Mouse (Mus musculus): ENCODE data around the gene Creg1. TPM values are rescaled to one million over a fixed set of nuclear protein-coding genes. Genes with fewer than 3 reads are reported as not detected.

The Creg1 gene
- total RNA-seq, 2 experiments from 2014 or later: 96.7 to 284 TPM

- peak; percentile 30 for ATAC-seq (replicated peaks; ENCODE audit: poor library complexity)
These were observed 17.9 kb downstream of the Creg1 start for GRCm38 (mm10) chr1:165781426-165781825.

- ATAC-seq (replicated peaks; ENCODE audit: poor library complexity): no peak
These were observed 18.4 kb downstream of the Creg1 start for GRCm38 (mm10) chr1:165781911-165782310.

DNA sequence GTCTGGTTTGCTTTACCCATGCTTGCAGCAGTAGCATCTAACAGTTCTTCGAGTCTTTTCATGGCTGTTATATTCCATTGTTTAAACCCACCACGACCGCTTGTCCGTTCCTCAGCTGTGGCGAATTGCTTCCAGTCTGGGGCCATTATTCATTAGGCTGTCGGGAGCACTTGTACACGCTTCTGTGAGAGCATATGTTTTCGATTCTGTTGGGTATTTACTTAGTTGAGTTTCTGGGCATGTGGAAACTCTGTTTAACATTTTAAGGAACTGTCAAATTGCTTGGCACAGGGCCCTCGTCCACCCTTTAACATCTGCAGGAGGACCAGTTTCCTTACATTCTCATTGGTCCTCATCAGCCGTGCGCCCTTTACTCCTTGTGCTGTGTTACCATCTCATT is 22.8 kb downstream of the Creg1 start:
- ATAC-seq (replicated peaks; ENCODE audit: poor library complexity): no peak

GRCm38 (mm10) chr1:165788511-165788910 is 25.0 kb downstream of the Creg1 start, which contains the start of gene Cd247:
Gene Cd247 (plus strand): TSS chr1:165788681.
- ATAC-seq (replicated peaks; ENCODE audit: poor library complexity): no peak

- ATAC-seq (replicated peaks; ENCODE audit: poor library complexity): no peak
These were observed 25.6 kb downstream of the Creg1 start for GRCm38 (mm10) chr1:165789066-165789660.

DNA sequence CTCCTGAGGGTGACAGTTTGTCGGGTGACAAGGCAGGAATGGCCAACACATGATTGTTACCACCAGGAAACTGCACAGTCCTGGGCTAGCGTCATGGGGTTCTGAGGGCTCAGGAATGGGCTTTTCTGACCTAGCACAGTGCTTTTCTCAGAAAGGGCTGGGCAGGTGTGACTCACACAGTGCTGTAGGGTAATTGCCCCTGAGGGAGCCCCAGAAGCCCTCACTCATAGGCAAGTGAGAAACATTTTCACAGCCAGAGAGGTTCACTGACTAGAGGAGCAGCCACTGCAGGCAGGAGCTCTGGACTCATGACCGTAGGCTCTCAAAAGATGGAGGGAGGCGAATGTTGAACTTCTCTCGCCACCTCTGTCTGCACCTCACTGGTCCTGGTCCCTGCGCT is 26.4 kb downstream of the Creg1 start:
- ATAC-seq (replicated peaks; ENCODE audit: poor library complexity): no peak

GRCm38 (mm10) chr1:165790461-165791210 is 27.1 kb downstream of the Creg1 start:
- ATAC-seq (replicated peaks; ENCODE audit: poor library complexity): no peak

DNA sequence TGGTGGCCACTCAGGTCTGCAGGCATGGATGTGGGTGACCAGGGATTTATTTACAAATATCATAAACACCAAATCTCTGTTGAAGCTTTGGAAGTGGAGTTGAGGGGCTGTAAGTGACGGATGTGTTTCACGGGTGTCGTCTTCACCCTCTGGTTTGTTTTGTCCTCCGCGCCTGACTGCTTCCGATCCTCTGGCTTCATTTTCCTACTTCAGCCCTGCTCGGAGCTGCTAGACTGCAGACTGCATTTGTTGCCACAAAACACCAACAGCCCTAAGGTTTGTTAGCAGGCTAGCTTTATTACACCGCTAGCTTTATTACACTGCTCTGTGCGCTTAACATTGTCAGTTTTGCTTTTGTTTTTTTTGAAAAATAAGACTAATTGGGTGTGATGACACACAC is 27.9 kb downstream of the Creg1 start:
- ATAC-seq (replicated peaks; ENCODE audit: poor library complexity): no peak

GRCm38 (mm10) chr1:165801709-165802310 is 38.3 kb downstream of the Creg1 start:
- no peak for ATAC-seq (replicated peaks; ENCODE audit: poor library complexity)

DNA sequence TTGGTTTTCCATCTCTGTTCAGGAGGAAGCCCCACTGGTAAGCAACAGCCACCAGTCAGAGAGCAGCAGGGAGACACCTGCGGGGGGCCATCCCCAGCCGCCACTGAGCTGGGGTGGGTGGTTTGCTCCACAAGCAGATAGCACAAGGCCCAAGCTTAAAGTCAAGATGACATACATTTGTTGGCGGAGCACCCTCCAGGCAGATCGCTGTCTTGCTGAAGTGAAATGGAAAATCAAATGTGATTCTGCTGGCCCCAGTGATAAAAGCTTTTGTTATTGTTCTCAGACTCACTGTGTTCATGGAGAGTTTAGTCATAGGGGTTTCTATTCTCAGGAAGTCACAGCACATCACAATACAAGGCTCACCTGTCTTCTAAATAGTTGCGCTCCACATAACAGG is 39.6 kb downstream of the Creg1 start:
- no peak for ATAC-seq (replicated peaks; ENCODE audit: poor library complexity)

DNA sequence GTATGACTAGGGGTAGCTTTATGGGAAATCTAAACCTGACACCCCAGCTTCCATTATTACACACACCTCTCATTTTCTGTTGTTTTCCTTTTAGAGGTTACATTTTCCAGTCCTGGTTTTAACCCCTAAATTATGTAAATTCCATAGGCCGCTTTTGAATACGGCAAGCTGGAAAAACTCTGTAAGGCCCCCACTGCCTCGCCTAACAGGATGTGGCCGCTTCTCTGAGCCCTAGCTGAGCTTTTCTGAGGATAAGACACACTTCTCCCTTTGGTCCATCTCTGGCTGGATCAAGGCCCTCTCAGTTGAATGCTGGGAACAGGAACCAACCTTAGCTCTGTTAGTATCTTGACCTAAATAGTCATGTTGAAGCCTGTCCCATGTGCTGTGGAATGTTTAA is 40.6 kb downstream of the Creg1 start:
- ATAC-seq (replicated peaks; ENCODE audit: poor library complexity): no peak

DNA sequence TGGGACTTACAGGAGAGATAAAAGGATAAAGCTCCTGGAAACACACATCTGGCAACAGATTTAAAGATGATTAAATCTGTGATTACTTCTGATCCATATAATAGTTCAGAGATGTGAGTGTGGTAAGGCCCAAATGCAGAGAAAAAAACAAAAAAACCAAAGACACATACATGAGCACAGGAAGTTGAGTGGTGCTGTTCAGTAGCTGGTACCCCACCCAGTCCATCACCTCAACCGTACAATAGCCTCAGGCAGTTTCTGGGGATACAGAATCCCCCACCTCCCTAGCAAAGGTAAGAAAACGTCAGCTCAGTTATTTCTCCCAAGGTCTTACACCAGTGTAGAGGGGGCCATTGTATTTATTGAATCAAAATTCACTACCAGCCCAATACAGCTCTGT is 47.1 kb downstream of the Creg1 start:
- ATAC-seq (replicated peaks; ENCODE audit: poor library complexity): no peak

- ATAC-seq (replicated peaks; ENCODE audit: poor library complexity): peak; percentile 79
These were observed 47.6 kb downstream of the Creg1 start for GRCm38 (mm10) chr1:165811170-165811569.

DNA sequence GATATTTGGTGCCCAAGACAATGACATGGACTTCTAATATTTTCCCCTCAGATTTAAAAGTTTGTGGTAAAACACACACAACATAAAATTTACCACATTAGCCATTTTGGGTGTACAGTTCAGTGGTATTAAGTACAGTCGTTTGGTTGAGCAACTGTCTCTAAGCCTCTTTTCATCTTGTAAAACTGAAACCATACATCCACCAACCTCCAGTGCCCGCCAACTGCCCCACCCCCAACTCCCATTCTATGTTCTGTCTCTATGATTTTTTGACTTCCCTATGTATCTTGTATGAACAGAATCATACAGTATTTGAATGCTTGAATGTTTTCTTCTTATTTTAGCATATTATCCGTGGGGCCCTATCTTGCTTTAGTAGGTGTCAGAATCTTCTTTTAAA is 49.2 kb downstream of the Creg1 start:
- ATAC-seq (replicated peaks; ENCODE audit: poor library complexity): peak; percentile 36; the same call in 1 of the 2 replicates

- ATAC-seq (replicated peaks; ENCODE audit: poor library complexity): no peak
These were observed 50.6 kb downstream of the Creg1 start for GRCm38 (mm10) chr1:165814116-165814515.

DNA sequence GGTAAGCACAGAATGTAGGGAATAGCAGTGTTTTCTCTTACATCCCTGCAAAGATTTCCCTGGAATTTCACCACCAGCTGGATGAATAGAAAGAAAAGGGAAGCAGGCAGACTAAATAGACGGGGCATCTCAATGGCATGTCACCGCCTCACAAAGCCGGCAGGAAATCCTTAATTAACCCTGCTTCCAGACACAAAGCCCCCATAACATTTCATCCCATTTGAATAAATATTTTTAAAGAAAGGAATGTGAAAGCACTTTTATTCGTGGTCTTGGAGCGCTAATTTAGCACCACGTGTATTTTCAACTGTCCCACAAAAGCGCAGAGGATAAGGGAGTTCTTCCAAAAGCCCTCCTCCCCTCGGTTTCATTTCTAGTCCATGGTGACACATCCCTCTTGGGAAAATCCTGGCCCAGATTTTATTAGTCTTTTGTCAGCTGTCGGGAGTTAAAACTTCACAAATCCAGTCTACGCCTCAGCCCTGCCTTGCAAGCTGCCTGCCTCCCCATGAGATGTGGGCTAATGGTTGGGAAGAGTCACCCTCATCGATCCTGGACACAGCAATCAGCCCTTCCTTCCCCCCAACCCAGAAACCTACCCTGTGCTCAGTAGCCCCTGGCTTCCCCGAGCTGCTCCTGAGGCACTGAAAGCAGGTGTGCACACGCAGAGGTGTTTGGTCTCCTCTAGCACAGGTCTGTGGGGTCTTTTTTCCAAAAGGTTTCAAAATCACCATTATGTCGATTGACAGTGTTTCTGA is 51.2 kb downstream of the Creg1 start:
- ATAC-seq (replicated peaks; ENCODE audit: poor library complexity): no peak

GRCm38 (mm10) chr1:165816391-165816790 is 52.8 kb downstream of the Creg1 start:
- ATAC-seq (replicated peaks; ENCODE audit: poor library complexity): no peak

DNA sequence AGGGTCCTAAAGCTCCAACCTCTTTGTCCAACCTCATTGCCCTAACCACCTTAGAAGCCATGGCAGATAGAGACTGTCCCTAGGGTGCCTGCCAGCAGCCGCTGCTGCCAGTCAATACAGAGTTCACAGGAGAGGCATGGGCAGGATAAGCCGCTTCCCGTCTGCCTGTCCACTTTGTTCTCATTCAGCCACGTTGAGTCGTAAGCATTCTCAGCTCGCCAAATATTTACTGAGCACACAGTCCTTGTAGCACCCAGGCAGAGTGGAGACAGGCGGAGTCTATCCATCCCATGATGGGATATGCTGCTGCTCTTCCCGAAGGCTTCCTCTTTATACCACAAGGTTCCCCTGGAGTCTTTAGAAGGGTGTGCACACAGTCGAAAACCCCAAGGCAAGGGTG is 53.7 kb downstream of the Creg1 start:
- ATAC-seq (replicated peaks; ENCODE audit: poor library complexity): no peak

DNA sequence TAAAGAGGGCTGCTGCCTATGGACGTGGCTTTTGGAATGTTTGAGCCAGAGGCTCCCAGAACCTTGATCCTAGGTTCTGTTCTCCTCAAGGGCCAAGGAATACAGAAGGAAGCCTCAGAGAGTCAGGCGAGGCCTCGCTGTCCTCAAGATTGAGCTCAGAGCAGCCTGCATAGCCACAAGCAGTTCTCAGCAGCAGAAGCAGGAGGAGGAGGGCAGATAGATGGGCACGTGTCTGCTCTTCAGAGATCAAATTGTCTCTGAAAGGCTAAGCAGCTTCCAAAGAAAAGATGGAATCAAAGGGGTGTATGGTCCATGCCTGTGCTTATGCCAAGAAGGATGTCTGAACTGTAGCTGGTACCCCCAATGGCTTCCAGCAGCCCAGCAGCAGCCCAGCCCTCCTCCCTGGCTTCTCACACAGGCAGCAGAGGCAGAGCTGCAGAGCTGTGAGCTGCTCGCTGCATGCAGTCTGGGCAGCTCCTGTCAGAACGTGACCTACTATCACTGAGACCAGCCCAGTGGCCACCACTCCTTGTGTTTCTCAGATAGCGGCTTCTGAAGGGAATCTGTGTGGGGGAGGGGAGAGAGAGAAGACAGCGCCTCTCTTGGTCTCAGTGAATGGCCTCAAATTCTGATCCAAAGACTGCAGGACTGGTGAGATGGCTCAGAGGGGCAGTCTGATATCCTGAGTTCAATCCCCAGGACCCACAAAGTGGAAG is 54.8 kb downstream of the Creg1 start:
- ATAC-seq (replicated peaks; ENCODE audit: poor library complexity): peak; percentile 90

GRCm38 (mm10) chr1:165819147-165819546 is 55.6 kb downstream of the Creg1 start:
- no peak for ATAC-seq (replicated peaks; ENCODE audit: poor library complexity)

GRCm38 (mm10) chr1:165822031-165822430 is 58.5 kb downstream of the Creg1 start:
- no peak for ATAC-seq (replicated peaks; ENCODE audit: poor library complexity)
